Mouse (Mus musculus) CH12.LX (cell line): ENCODE measurements around the gene 4930453N24Rik. TPM values are rescaled to one million over a fixed set of nuclear protein-coding genes. Genes with fewer than 3 reads are reported as not detected.

Experiments
- DNase-seq: peaks from one replicate; pipeline ENCODE4 v3.0.0-alpha.2; 2013; ENCODE audit errors: extremely low read depth
- H3K27ac ChIP-seq: 2 replicates; pipeline ENCODE4 v1.5.1; 2012; ENCODE audit warnings: low read depth, mild to moderate bottlenecking, control low read depth, moderate library complexity; ENCODE audit not compliant: insufficient read depth
- H3K27me3 ChIP-seq: replicated peaks from 2 replicates; pipeline ENCODE3; 2012; ENCODE audit warnings: inconsistent platforms
- H3K36me3 ChIP-seq, 2 experiments: replicated peaks in 1 of 2; 2 replicates each; pipeline versions ENCODE3 to v1.6.1; 2012; ENCODE audit warnings: inconsistent platforms in 1 of 2, low read length in 1 of 2, mild to moderate bottlenecking in 1 of 2, mixed read lengths in 1 of 2, moderate library complexity in 1 of 2; ENCODE audit not compliant: control insufficient read depth in 1 of 2, insufficient read depth in 1 of 2
- H3K4me1 ChIP-seq, 2 experiments: 2 replicates each; pipeline ENCODE4 v1.6.1; 2012; ENCODE audit warnings: inconsistent platforms in 1 of 2, moderate library complexity in 1 of 2; ENCODE audit not compliant: insufficient read depth in 2 of 2, control insufficient read depth in 1 of 2
- H3K4me2 ChIP-seq: 2 replicates; pipeline ENCODE4 v1.6.1; 2012; ENCODE audit warnings: low read depth, mild to moderate bottlenecking, control low read depth; ENCODE audit not compliant: poor library complexity, insufficient read depth, severe bottlenecking
- H3K4me3 ChIP-seq, 3 experiments: fragments of 150-350 bp in 1 of 3; sonication (generic) in 1 of 3; replicated peaks in 1 of 3; 2 replicates each; pipeline versions ENCODE3 to v1.5.1; 2011 to 2012; ENCODE audit warnings: low read depth in 2 of 3, low read length in 2 of 3, mild to moderate bottlenecking in 2 of 3, moderate library complexity in 2 of 3, control low read depth in 1 of 3, improper control_type of control experiment in 1 of 3, inconsistent platforms in 1 of 3, mixed read lengths in 1 of 3; ENCODE audit not compliant: poor library complexity in 1 of 3
- H3K79me2 ChIP-seq: replicated peaks from 2 replicates; pipeline ENCODE4 v1.6.1; 2012; ENCODE audit warnings: mild to moderate bottlenecking, moderate library complexity; ENCODE audit not compliant: control insufficient read depth, poor library complexity, insufficient read depth, severe bottlenecking; ENCODE audit errors: extremely low read depth
- H3K9ac ChIP-seq: 2 replicates; pipeline ENCODE4 v1.6.1; 2012; ENCODE audit warnings: low read depth, mild to moderate bottlenecking, control low read depth, moderate library complexity; ENCODE audit not compliant: insufficient read depth
- H3K9me3 ChIP-seq: replicated peaks from 2 replicates; pipeline ENCODE3; 2012; ENCODE audit warnings: low read length, inconsistent platforms, mixed read lengths
- BHLHE40 ChIP-seq: IDR thresholded peaks from 2 replicates; pipeline ENCODE4 v1.6.1; 2011; ENCODE audit warnings: mild to moderate bottlenecking, low read depth, low read length, improper control_type of control experiment
- CHD1 ChIP-seq: IDR thresholded peaks from 2 replicates; pipeline ENCODE4 v1.6.1; 2012; ENCODE audit warnings: low read depth, low read length, improper control_type of control experiment, inconsistent platforms
- CHD2 ChIP-seq: IDR thresholded peaks from 2 replicates; pipeline ENCODE4 v1.6.1; 2011; ENCODE audit warnings: low read length, improper control_type of control experiment
- CTCF ChIP-seq, 2 experiments: IDR thresholded peaks in 1 of 2; conservative IDR thresholded peaks in 1 of 2; 2 replicates each; pipeline ENCODE4 v1.5.1; 2011 to 2012; ENCODE audit warnings: low read depth in 2 of 2, low read length in 2 of 2, improper control_type of control experiment in 1 of 2, inconsistent platforms in 1 of 2, mild to moderate bottlenecking in 1 of 2, moderate library complexity in 1 of 2
- ELF1 ChIP-seq: IDR thresholded peaks from 2 replicates; pipeline ENCODE4 v1.6.1; 2014; ENCODE audit warnings: low read depth, mild to moderate bottlenecking, inconsistent platforms, low read length, improper control_type of control experiment
- EP300 ChIP-seq: IDR thresholded peaks from 2 replicates; pipeline ENCODE4 v1.6.1; 2011; ENCODE audit warnings: low read length, improper control_type of control experiment
- GABPA ChIP-seq: IDR thresholded peaks from 2 replicates; pipeline ENCODE4 v1.6.1; 2012; ENCODE audit warnings: low read depth, low read length, improper control_type of control experiment, inconsistent platforms; ENCODE audit not compliant: insufficient replicate concordance
- IRF4 ChIP-seq: IDR thresholded peaks from 2 replicates; pipeline ENCODE4 v1.6.1; 2014; ENCODE audit warnings: low read depth, mild to moderate bottlenecking, inconsistent platforms, low read length, improper control_type of control experiment
- JUN ChIP-seq: IDR thresholded peaks from 2 replicates; pipeline ENCODE4 v1.6.1; 2011; ENCODE audit warnings: low read depth, mild to moderate bottlenecking, low read length, improper control_type of control experiment, moderate library complexity; ENCODE audit not compliant: insufficient read depth
- KAT2A ChIP-seq: IDR thresholded peaks from 2 replicates; pipeline ENCODE4 v1.6.1; 2012; ENCODE audit warnings: low read length, improper control_type of control experiment, inconsistent platforms; ENCODE audit not compliant: insufficient replicate concordance
- MAFK ChIP-seq: IDR thresholded peaks from 2 replicates; pipeline ENCODE4 v1.6.1; 2011; ENCODE audit warnings: low read length, improper control_type of control experiment; ENCODE audit not compliant: insufficient replicate concordance
- MAZ ChIP-seq: IDR thresholded peaks from 2 replicates; pipeline ENCODE4 v1.6.1; 2012; ENCODE audit warnings: low read depth, mild to moderate bottlenecking, inconsistent platforms, low read length, improper control_type of control experiment, moderate library complexity
- MEF2A ChIP-seq: IDR thresholded peaks from 2 replicates; pipeline ENCODE4 v1.6.1; 2014; ENCODE audit warnings: low read depth, mild to moderate bottlenecking, inconsistent platforms, low read length, improper control_type of control experiment, borderline replicate concordance
- NRF1 ChIP-seq: IDR thresholded peaks from 2 replicates; pipeline ENCODE4 v1.6.1; 2014; ENCODE audit warnings: low read depth, mild to moderate bottlenecking, inconsistent platforms, low read length, improper control_type of control experiment, moderate library complexity
- PAX5 ChIP-seq: IDR thresholded peaks from 2 replicates; pipeline ENCODE4 v1.6.1; 2012; ENCODE audit warnings: low read length, inconsistent platforms, mixed read lengths
- POLR2AphosphoS2 ChIP-seq: IDR thresholded peaks from 2 replicates; pipeline ENCODE4 v1.6.1; 2011; ENCODE audit warnings: low read depth, low read length, improper control_type of control experiment
- RAD21 ChIP-seq: IDR thresholded peaks from 2 replicates; pipeline ENCODE4 v1.6.1; 2011; ENCODE audit warnings: low read depth, mild to moderate bottlenecking, low read length, improper control_type of control experiment, moderate library complexity
- RCOR1 ChIP-seq: conservative IDR thresholded peaks from 2 replicates; pipeline ENCODE4 v1.6.1; 2012; ENCODE audit warnings: low read depth, mild to moderate bottlenecking, inconsistent platforms, low read length, improper control_type of control experiment
- SIN3A ChIP-seq: IDR thresholded peaks from 2 replicates; pipeline ENCODE4 v1.6.1; 2012; ENCODE audit warnings: low read length, improper control_type of control experiment, inconsistent platforms
- TBP ChIP-seq: conservative IDR thresholded peaks from 2 replicates; pipeline ENCODE4 v1.6.1; 2011; ENCODE audit warnings: low read depth, low read length, improper control_type of control experiment
- TCF12 ChIP-seq: IDR thresholded peaks from 2 replicates; pipeline ENCODE4 v1.6.1; 2014; ENCODE audit warnings: low read depth, mild to moderate bottlenecking, inconsistent platforms, low read length, improper control_type of control experiment
- UBTF ChIP-seq: IDR thresholded peaks from 2 replicates; pipeline ENCODE4 v1.6.1; 2012; ENCODE audit warnings: low read depth, mild to moderate bottlenecking, inconsistent platforms, low read length, improper control_type of control experiment, moderate library complexity
- USF2 ChIP-seq: conservative IDR thresholded peaks from 2 replicates; pipeline ENCODE4 v1.6.1; 2011; ENCODE audit warnings: low read depth, low read length, improper control_type of control experiment
- ZC3H11A ChIP-seq: IDR thresholded peaks from 2 replicates; pipeline ENCODE4 v1.6.1; 2012; ENCODE audit warnings: low read depth, mild to moderate bottlenecking, inconsistent platforms, low read length, improper control_type of control experiment
- ZNF384 ChIP-seq: IDR thresholded peaks from 2 replicates; pipeline ENCODE4 v1.6.1; 2012; ENCODE audit warnings: low read depth, low read length, improper control_type of control experiment, inconsistent platforms
- dilution Hi-C: fragments of 300-500 bp; cut with MboI; formaldehyde crosslinking; loops from 2 replicates; pipeline ENCODE4 v1.14.3; 2020; ENCODE audit warnings: low sequenced_read_pairs; ENCODE audit not compliant: extremely low pct_unique_long_range_greater_than_20kb, extremely low pct_ligation_motif_present
- in situ Hi-C: fragments of 300-500 bp; cut with MboI; formaldehyde crosslinking; loops from 3 replicates; pipeline ENCODE4 v1.14.3; 2019; ENCODE audit warnings: low sequenced_read_pairs, low pct_ligation_motif_present, low pct_unique_long_range_greater_than_20kb, mixed read lengths
- polyA plus RNA-seq: library from polyadenylated mRNA; unstranded; fragments of >175 nt; gene quantifications from 2 replicates; pipeline ENCODE4 v1.2.1, GENCODE M21; 2012; ENCODE audit warnings: low read depth; ENCODE audit not compliant: insufficient read length
- total RNA-seq, 2 experiments: library from RNA; depleted of rRNA; stranded (reverse); fragments of 300-350 nt in 1 of 2; fragments of >200 nt in 1 of 2; gene quantifications; 2 replicates each; pipeline ENCODE4 v1.2.3; 2012 to 2014

Gene 4930453N24Rik
- total and polyA plus RNA-seq, 3 experiments: 26.6 to 62.0 (median 48.4) TPM

GRCm38 (mm10) chr16:64745089-64745488 is 25.9 kb downstream of the 4930453N24Rik start:
- H3K36me3 ChIP-seq: no peaks in the 10 kb centered on the region
- H3K4me3 ChIP-seq: no peak overlapping the region
- H3K9me3 ChIP-seq: no peaks in the 10 kb centered on the region
- no peaks in the 10 kb centered on the region for H3K27me3 ChIP-seq
- no peak for DNase-seq
- dilution Hi-C loops: no loop called here
- peaks cover 0 to 13% of the 10 kb centered on the region in 2 experiments; a peak in 2 of 4 replicates for H3K4me1 ChIP-seq
- no peak overlapping the region for H3K9ac ChIP-seq
- TF ChIP-seq CTCF (conservative IDR thresholded peaks at IDR 0.05 in 1 of 2, IDR thresholded peaks at IDR 0.05 in 1 of 2; ENCODE audit: low read depth in 2 of 2, low read length in 2 of 2) (no peak), CHD1 (no peak), SIN3A (no peak), RCOR1 (no peak), ELF1 (no peak), JUN (no peak), NRF1 (no peak), UBTF (no peak), POLR2AphosphoS2 (no peak), MAFK (no peak), USF2 (no peak), TBP (no peak), IRF4 (no peak), KAT2A (no peak), RAD21 (no peak), GABPA (no peak), ZNF384 (no peak), TCF12 (no peak), MAZ (no peak)
- TF ChIP-seq, all 38 proteins: peak for 0
- H3K4me2 ChIP-seq: no peak overlapping the region
- in situ Hi-C loops: no loop called here
- no peaks in the 10 kb centered on the region for H3K79me2 ChIP-seq
- H3K27ac ChIP-seq: no peak overlapping the region

DNA sequence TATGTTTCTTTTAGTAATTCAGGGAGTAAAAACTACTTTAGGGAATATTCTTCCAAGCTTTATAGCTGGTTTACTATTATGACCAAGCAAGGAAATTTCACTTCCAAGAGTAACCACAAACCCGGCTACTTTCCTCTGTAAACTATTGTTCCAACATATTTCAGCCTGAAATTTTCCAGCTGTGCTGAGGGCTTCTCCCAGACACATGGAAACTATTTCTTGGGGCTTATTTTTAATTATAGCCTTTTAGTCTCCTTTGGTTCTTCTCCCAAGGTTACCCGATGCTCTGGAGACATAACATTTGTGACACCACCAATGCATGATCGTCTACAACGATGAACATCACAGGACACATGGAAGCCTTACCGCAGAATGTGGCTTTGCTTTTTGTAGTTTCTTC is 33.7 kb downstream of the 4930453N24Rik start:
- TF ChIP-seq CHD2 (no peak), POLR2AphosphoS2 (no peak), ZC3H11A (no peak), MEF2A (no peak), EP300 (no peak), CHD1 (no peak), ELF1 (no peak), BHLHE40 (no peak), PAX5 (no peak), NRF1 (no peak), IRF4 (no peak)
- H3K4me1 ChIP-seq: peaks cover 0 to 5% of the 10 kb centered on the region in 2 experiments; a peak in 1 of 4 replicates

More for the DNA sequence above, 33.7 kb downstream of the 4930453N24Rik start:
- H3K4me2 ChIP-seq: no peak overlapping the region
- in situ Hi-C loops (no loop called here), dilution Hi-C loops (no loop called here)
- no peaks in the 10 kb centered on the region for H3K79me2 ChIP-seq
- H3K27ac ChIP-seq: no peak overlapping the region
- no peaks in the 10 kb centered on the region for H3K36me3 ChIP-seq
- H3K4me3 ChIP-seq: no peak overlapping the region
- H3K9me3 ChIP-seq: no peaks in the 10 kb centered on the region
- no peaks in the 10 kb centered on the region for H3K27me3 ChIP-seq
- no peak overlapping the region for H3K9ac ChIP-seq
- no peak for DNase-seq
